Mouse (Mus musculus): Measurements from ENCODE around the gene 2010111I01Rik.

GRCm38 (mm10) chr13:63337239-63337960, 372.7 kb downstream of the 2010111I01Rik start:
- TF ChIP-seq CTCF (IDR thresholded peaks at IDR 0.05; ENCODE audit: insufficient read depth, low read depth, low read length) (no peak), POLR2A (IDR thresholded peaks at IDR 0.05; ENCODE audit: insufficient read depth, low read depth, low read length) (no peak)
